Mouse (Mus musculus) limb, embryonic 14.5 days (tissue): ENCODE measurements at regions not wholly inside any gene's neighbourhood (a gene's known extent, or its start where the extent isn't known, plus 50 kb on each side); places are given as distances from the start of the nearest gene placed in this dataset.
A peak's percentile ranks its signal among the peaks of the same experiment; 100 is the strongest.

Experiments
- ATAC-seq: fragments of 200-750 bp; cut with Nextera tagmentation; 2 replicates; pipeline ENCODE4 v1.8.0; 2017; ENCODE audit warnings: low read depth, moderate number of reproducible peaks, moderate TSS enrichment; ENCODE audit not compliant: low FRiP score
- DNase-seq: peaks from one replicate; pipeline ENCODE4 v3.0.0-alpha.2; 2015; ENCODE audit warnings: low spot score
- H3K27ac ChIP-seq: fragments of 300-500 bp; sonication (generic); replicated peaks from 2 replicates; pipeline ENCODE4 v1.5.1; 2014; ENCODE audit warnings: low read depth, mild to moderate bottlenecking, low read length, moderate library complexity, mixed read lengths
- H3K27me3 ChIP-seq: fragments of 300-500 bp; sonication (generic); 2 replicates; pipeline ENCODE4 v1.6.1; 2014; ENCODE audit warnings: low read length, mixed read lengths; ENCODE audit not compliant: control insufficient read depth, insufficient read depth
- H3K36me3 ChIP-seq: fragments of 300-500 bp; sonication (generic); 2 replicates; pipeline ENCODE4 v1.6.1; 2014; ENCODE audit warnings: mild to moderate bottlenecking, low read length, moderate library complexity, mixed read lengths; ENCODE audit not compliant: control insufficient read depth, insufficient read depth
- H3K4me1 ChIP-seq: fragments of 300-500 bp; sonication (generic); 2 replicates; pipeline ENCODE4 v1.6.1; 2014; ENCODE audit warnings: antibody characterized with exemption, low read length, mixed read lengths; ENCODE audit not compliant: control insufficient read depth, insufficient read depth
- H3K4me2 ChIP-seq: fragments of 300-500 bp; sonication (generic); replicated peaks from 2 replicates; pipeline ENCODE4 v1.6.1; 2014; ENCODE audit warnings: low read depth, mild to moderate bottlenecking, low read length, moderate library complexity; ENCODE audit not compliant: severe bottlenecking
- H3K4me3 ChIP-seq: fragments of 300-500 bp; sonication (generic); replicated peaks from 2 replicates; pipeline ENCODE4 v1.5.1; 2014; ENCODE audit warnings: low read length
- H3K9ac ChIP-seq: fragments of 300-500 bp; sonication (generic); 2 replicates; pipeline ENCODE4 v1.6.1; 2014; ENCODE audit warnings: mild to moderate bottlenecking, low read depth, low read length, moderate library complexity; ENCODE audit not compliant: severe bottlenecking
- H3K9me3 ChIP-seq: fragments of 300-500 bp; sonication (generic); 2 replicates; pipeline ENCODE4 v1.6.1; 2016; ENCODE audit warnings: low read length; ENCODE audit not compliant: control insufficient read depth
- POLR2A ChIP-seq: fragments of 200-500 bp; IDR thresholded peaks from 2 replicates; pipeline ENCODE4 v1.8.0; 2012; ENCODE audit warnings: inconsistent platforms, mild to moderate bottlenecking, moderate library complexity, borderline replicate concordance; ENCODE audit not compliant: insufficient read depth, insufficient read length; ENCODE audit errors: extremely low read depth
- WGBS: fragments of 180-500 bp; shearing (Covaris S2); extraction: QIAGEN DNeasy Blood & Tissue Kit; methylation state at CpG from one replicate; pipeline ENCODE4 v1.1.7; 2014; 5-methylcytosine and 5-hydroxymethylcytosine counted together

DNA sequence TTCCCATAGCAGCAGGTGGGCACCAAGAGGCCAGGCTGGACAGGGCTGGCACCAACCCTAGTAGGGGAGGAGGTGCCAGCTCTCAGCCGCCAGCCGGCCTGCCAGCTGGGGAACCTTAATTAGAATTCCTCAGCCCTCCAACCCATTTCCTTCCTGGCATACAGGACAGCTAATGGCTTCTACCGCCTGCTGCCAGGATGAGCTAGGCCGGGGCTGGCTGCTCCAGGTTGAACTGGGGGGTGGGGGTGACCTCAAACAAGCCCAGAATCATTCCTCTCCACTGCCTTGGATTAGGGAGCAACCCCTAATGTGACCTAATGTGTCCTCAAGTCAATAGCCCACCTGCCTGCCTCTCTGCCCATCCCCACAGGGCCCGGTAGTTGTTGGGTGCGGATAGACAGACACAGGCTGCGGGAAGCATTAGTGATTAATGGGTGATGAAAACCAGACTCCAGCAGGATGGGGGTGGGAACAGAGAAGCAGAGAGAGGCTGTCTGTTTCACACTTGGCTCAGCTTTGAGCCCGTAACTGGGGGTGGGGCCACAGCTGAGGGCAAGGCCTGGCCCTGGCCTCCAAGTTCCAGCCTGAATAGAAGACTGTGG is 105.9 kb downstream of the Zfp36l2 start:
- ATAC-seq (peak; percentile 47), DNase-seq (peak; percentile 40)
- Histone ChIP-seq H3K4me1 (peaks cover 32% of the 10 kb centered on the region), H3K4me2 (no peak overlapping the region), H3K27ac (peak overlapping the region; percentile 6), H3K36me3 (no peaks in the 10 kb centered on the region), H3K9me3 (no peaks in the 10 kb centered on the region), H3K4me3 (no peak overlapping the region), H3K27me3 (no peaks in the 10 kb centered on the region), H3K9ac (no peak overlapping the region)
- WGBS, result 20% methylated on average over 8 of the region's 8 CpGs
- no peak for TF ChIP-seq POLR2A

GRCm38 (mm10) chr17:84075081-84075938 is 112.4 kb downstream of the Zfp36l2 start:
- peaks cover 17% of the 10 kb centered on the region for H3K4me1 ChIP-seq
- no peaks in the 10 kb centered on the region for H3K36me3 ChIP-seq
- H3K27me3 ChIP-seq, result no peaks in the 10 kb centered on the region
- TF ChIP-seq POLR2A, result no peak
- H3K4me2 ChIP-seq, result no peak overlapping the region
- no peak overlapping the region for H3K4me3 ChIP-seq
- 75% methylated on average over 3 of the region's 3 CpGs for WGBS
- no peak for ATAC-seq
- no peaks in the 10 kb centered on the region for H3K9me3 ChIP-seq
- DNase-seq, result no peak
- H3K27ac ChIP-seq, result no peak overlapping the region; the same call in 1 of the 2 replicates
- H3K9ac ChIP-seq, result no peak overlapping the region

DNA sequence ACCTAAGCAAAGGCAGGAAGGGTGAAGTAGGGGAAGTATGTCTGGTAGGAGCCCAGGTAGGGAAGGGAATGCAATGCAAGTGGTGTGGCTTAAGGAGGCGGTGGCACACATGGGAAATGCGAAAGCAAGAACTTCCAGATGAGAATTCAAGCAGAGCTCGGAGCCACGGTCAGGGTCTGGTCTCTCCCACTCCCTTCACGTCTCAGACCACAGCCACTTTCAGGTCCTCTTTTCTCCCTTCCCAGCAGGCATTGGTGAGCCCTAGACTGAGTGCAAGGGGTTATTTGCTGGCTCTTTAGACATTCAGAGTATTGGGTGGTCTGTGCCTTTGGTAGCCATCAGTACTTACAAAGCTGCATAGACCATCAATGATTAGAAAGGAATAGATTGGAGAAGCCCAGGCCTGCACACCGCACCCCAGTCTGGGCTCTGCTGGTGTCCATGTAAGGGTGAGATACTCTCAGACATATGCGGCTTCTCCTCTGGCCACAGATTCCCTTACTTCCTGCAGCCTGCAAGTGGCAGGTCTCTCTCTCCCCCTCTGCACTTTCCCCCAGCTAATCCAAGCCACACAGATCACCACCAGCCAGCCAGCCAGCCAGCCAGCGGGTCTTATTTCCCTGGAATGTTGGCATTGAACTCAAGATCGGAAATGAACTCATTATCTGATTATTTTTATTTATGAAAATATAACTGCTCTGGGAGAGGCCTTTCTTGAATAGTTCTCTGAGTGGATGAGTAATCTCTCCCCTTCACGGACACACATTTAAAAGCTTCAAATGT is 113.6 kb downstream of the Zfp36l2 start:
- Histone ChIP-seq H3K36me3 (no peaks in the 10 kb centered on the region), H3K9ac (peak overlapping the region; percentile 4; the same call in 1 of the 2 replicates), H3K4me3 (no peak overlapping the region), H3K4me1 (peaks cover 17% of the 10 kb centered on the region), H3K27me3 (no peaks in the 10 kb centered on the region), H3K9me3 (no peaks in the 10 kb centered on the region), H3K27ac (peak overlapping the region; percentile 52; the same call in 1 of the 2 replicates), H3K4me2 (no peak overlapping the region)
- 64% methylated on average over 10 of the region's 10 CpGs for WGBS
- ATAC-seq (no peak), DNase-seq (peak; percentile 24)
- TF ChIP-seq POLR2A, result no peak

GRCm38 (mm10) chr17:84072426-84073030 is 115.2 kb downstream of the Zfp36l2 start:
- Histone ChIP-seq H3K4me1 (peaks cover 17% of the 10 kb centered on the region), H3K9me3 (no peaks in the 10 kb centered on the region), H3K36me3 (no peaks in the 10 kb centered on the region), H3K9ac (no peak overlapping the region), H3K27ac (no peak overlapping the region), H3K4me2 (no peak overlapping the region), H3K4me3 (no peak overlapping the region), H3K27me3 (no peaks in the 10 kb centered on the region)
- ATAC-seq (no peak), DNase-seq (no peak)
- WGBS, result 56% methylated on average over 4 of the region's 4 CpGs
- TF ChIP-seq POLR2A, result no peak

DNA sequence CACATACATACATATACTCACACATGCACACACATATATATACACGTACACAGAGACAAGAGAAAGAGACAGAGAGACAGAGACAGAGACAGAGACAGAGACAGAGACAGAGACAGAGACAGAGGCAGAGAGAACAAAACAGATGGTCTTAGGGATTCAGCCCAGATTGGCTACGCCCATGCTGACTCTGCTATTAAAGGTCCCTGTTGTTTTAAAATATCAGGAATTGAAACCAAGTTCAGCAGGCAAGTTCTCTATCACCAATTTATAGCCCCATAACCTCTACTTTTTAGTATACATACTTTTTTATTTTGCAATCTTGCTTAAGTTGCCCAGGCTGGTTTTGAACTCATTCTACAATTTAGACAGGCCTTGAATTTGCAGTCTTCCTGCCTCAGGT is 115.9 kb downstream of the Zfp36l2 start:
- Histone ChIP-seq H3K9ac (no peak overlapping the region), H3K4me2 (no peak overlapping the region), H3K4me1 (peaks cover 17% of the 10 kb centered on the region)

More for the DNA sequence above, 115.9 kb downstream of the Zfp36l2 start:
- no peaks in the 10 kb centered on the region for H3K27me3 ChIP-seq
- H3K9me3 ChIP-seq, result no peaks in the 10 kb centered on the region
- no peak overlapping the region for H3K27ac ChIP-seq
- WGBS, result 85% methylated on average over 2 of the region's 2 CpGs
- ATAC-seq (no peak), DNase-seq (no peak)
- no peak overlapping the region for H3K4me3 ChIP-seq
- no peaks in the 10 kb centered on the region for H3K36me3 ChIP-seq
- no peak for TF ChIP-seq POLR2A
